Mouse (Mus musculus) embryonic facial prominence, embryonic 14.5 days (tissue): ENCODE measurements around the gene Adgrl3. TPM values are rescaled to one million over a fixed set of nuclear protein-coding genes. Genes with fewer than 3 reads are reported as not detected.

ENCODE experiments used
- ATAC-seq: fragments of 200-750 bp; cut with Nextera tagmentation; 2 replicates; pipeline ENCODE4 v1.8.0; 2017; ENCODE audit warnings: low read depth, moderate number of reproducible peaks, moderate TSS enrichment
- DNase-seq: peaks from one replicate; pipeline ENCODE4 v3.0.0-alpha.2; 2015; ENCODE audit warnings: low spot score
- H3K27ac ChIP-seq: fragments of 300-500 bp; sonication (generic); replicated peaks from 2 replicates; pipeline ENCODE4 v1.5.1; 2014; ENCODE audit warnings: low read depth, mild to moderate bottlenecking, low read length, moderate library complexity
- H3K27me3 ChIP-seq: fragments of 300-500 bp; sonication (generic); replicated peaks from 2 replicates; pipeline ENCODE4 v1.6.1; 2014; ENCODE audit warnings: low read length; ENCODE audit not compliant: control insufficient read depth, insufficient read depth
- H3K36me3 ChIP-seq: fragments of 300-500 bp; sonication (generic); 2 replicates; pipeline ENCODE4 v1.6.1; 2014; ENCODE audit warnings: low read length, mixed read lengths; ENCODE audit not compliant: control insufficient read depth, insufficient read depth
- H3K4me1 ChIP-seq: fragments of 300-500 bp; sonication (generic); 2 replicates; pipeline ENCODE4 v1.6.1; 2014; ENCODE audit warnings: antibody characterized with exemption, low read length; ENCODE audit not compliant: control insufficient read depth, insufficient read depth
- H3K4me2 ChIP-seq: fragments of 300-500 bp; sonication (generic); 2 replicates; pipeline ENCODE4 v1.6.1; 2014; ENCODE audit warnings: low read depth, mild to moderate bottlenecking, low read length, moderate library complexity, mixed read lengths
- H3K4me3 ChIP-seq: fragments of 300-500 bp; sonication (generic); 2 replicates; pipeline ENCODE4 v1.5.1; 2014; ENCODE audit warnings: low read depth, mild to moderate bottlenecking, low read length
- H3K9ac ChIP-seq: fragments of 300-500 bp; sonication (generic); 2 replicates; pipeline ENCODE4 v1.6.1; 2014; ENCODE audit warnings: low read depth, mild to moderate bottlenecking, low read length, moderate library complexity, mixed read lengths
- H3K9me3 ChIP-seq: fragments of 300-500 bp; sonication (generic); 2 replicates; pipeline ENCODE4 v1.6.1; 2016; ENCODE audit warnings: low read length; ENCODE audit not compliant: control insufficient read depth
- WGBS: fragments of 180-500 bp; shearing (Covaris S2); extraction: QIAGEN DNeasy Blood & Tissue Kit; methylation state at CpG from one replicate; pipeline ENCODE4 v1.1.7; 2014; 5-methylcytosine and 5-hydroxymethylcytosine counted together
- polyA plus RNA-seq: library from polyadenylated mRNA; unstranded; fragments of >200 nt; fragmentation: Nextera tagmentation; extraction: Ambion mirVana; gene quantifications from 2 replicates; pipeline ENCODE4 v1.2.1, GENCODE M21; 2014

Adgrl3 gene
- polyA plus RNA-seq, 1 experiment from 2014 or later: 26.0 TPM

DNA sequence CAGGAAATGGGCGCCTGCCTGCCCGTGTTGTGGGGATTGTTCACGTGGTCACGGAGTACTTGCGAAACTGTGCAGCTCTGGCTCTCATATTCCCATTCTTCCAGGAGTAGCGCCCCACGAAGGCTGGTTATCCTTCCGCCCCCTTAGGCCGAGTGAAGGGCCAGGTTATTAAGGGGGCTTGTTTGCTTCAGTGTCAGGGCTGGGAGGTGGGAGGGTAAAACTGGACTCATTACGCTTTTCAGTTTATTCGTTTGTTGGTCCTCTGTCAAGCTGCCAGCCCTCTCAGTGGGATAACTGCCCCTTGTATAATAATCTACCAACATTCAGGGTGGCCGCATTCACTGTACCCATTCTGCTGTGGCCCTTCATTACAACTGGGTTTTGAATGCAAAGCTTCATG is 135.9 kb downstream of the Adgrl3 start:
- Histone ChIP-seq H3K4me2 (no peak overlapping the region), H3K4me3 (no peak overlapping the region), H3K36me3 (no peaks in the 10 kb centered on the region), H3K9me3 (no peaks in the 10 kb centered on the region), H3K27ac (no peak overlapping the region), H3K27me3 (no peaks in the 10 kb centered on the region), H3K9ac (no peak overlapping the region), H3K4me1 (no peaks in the 10 kb centered on the region)
- ATAC-seq: 0 out of 2 replicates have a peak, but pooled peaks have one; percentile 19
- DNase-seq: peak; percentile 7
- WGBS: 68% methylated on average over 12 of the region's 12 CpGs

DNA sequence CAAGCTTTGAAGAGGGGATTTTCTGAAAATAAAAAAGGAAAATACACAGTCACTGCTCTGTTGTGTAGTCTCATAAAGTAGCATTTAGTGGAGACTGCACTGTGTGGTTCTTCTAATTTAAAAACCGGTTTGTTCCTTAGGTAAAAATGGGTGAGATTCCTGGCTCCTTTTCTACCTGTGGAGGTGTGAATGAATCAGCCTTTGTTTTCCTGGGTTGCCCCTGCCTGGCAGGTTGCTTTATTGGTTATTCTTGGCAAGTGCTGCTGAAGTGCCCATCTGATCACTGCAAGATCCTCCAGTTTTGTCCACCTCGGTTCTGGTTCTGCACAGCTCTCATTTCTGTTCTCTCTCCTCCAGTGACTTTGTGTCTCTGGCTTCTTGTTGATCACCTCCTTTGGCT is 136.3 kb downstream of the Adgrl3 start:
- WGBS: 40% methylated on average over 2 of the region's 2 CpGs
- ATAC-seq: no peak
- H3K36me3 ChIP-seq: no peaks in the 10 kb centered on the region

DNA sequence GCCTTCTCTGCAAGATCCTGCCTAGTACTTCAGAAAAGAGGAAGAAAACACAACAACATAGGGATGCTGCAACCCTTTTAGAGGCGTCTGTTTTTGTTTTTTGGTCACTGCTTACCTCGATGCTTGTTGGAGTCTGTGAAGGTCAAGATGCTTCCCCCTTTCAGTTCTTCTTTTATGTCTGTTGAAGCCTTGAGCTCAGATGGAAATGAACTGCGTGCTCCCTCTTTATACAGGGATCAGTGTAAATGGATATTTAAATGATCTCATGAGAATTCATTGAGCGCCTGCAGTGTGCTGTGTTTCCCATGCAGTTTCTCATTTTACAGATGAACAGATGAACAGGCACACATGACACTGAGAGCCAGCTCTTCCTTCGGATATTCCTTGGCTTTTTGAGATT is 136.9 kb downstream of the Adgrl3 start:
- Histone ChIP-seq H3K4me2 (no peak overlapping the region), H3K36me3 (no peaks in the 10 kb centered on the region), H3K4me3 (no peak overlapping the region), H3K9me3 (no peaks in the 10 kb centered on the region), H3K4me1 (no peaks in the 10 kb centered on the region), H3K9ac (no peak overlapping the region), H3K27ac (no peak overlapping the region), H3K27me3 (no peaks in the 10 kb centered on the region)
- ATAC-seq: peak; percentile 48; the same call in 1 of the 2 replicates
- WGBS: 50% methylated on average over 5 of the region's 5 CpGs
- DNase-seq: peak; percentile 9

More for the DNA sequence above, 136.3 kb downstream of the Adgrl3 start:
- peak; percentile 7 for DNase-seq
- no peak overlapping the region for H3K9ac ChIP-seq
- H3K27ac ChIP-seq: no peak overlapping the region
- H3K4me3 ChIP-seq: no peak overlapping the region
- H3K4me2 ChIP-seq: no peak overlapping the region
- H3K27me3 ChIP-seq: no peaks in the 10 kb centered on the region
- no peaks in the 10 kb centered on the region for H3K9me3 ChIP-seq
- no peaks in the 10 kb centered on the region for H3K4me1 ChIP-seq

DNA sequence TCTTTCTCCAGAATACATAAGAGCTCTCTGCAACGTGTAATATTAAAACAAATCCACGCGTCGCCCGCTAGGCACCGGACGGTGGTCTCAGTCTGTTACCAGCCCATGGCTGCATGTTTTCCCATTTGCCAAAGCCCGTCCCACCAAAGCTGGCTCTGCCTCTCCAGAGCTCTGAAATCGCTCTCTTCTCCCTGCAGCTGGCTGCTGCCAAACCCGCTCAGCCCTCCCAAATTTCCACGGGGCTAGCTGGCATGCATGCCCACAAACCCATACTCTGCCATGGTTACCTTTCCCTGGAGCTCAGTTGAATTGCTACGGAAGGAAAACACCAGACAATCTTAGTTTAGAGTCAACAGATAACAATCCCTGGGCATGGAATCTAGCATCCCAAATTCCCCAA is 139.1 kb downstream of the Adgrl3 start:
- 89% methylated on average over 12 of the region's 12 CpGs for WGBS
- DNase-seq (no peak), ATAC-seq (no peak)

DNA sequence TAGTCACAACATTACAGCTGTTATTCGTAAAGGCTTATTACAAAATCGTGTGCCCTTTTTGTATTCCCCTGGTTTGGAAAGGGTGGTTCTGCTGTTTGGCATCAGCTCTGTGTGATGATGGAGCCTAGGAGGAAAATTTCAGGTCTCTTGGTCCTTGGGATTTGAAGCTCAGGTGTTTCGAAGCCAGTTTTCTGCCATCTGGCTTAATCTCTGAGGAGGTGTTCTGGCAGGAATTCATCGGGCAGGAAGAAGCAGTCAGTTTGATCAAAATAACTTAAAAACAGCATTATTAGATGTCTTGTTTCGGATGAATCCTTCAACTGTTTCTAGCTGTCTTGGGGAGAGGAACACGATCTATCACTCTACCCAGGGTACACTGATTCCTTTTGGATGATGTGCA is 140.5 kb downstream of the Adgrl3 start:
- no peaks in the 10 kb centered on the region for H3K36me3 ChIP-seq
- 71% methylated on average over 6 of the region's 6 CpGs for WGBS
- no peak for ATAC-seq

More for the DNA sequence above, 139.1 kb downstream of the Adgrl3 start:
- H3K27ac ChIP-seq: no peak overlapping the region
- no peaks in the 10 kb centered on the region for H3K9me3 ChIP-seq
- no peak overlapping the region for H3K4me3 ChIP-seq
- no peaks in the 10 kb centered on the region for H3K36me3 ChIP-seq
- no peaks in the 10 kb centered on the region for H3K4me1 ChIP-seq
- H3K4me2 ChIP-seq: no peak overlapping the region
- H3K9ac ChIP-seq: no peak overlapping the region
- H3K27me3 ChIP-seq: no peaks in the 10 kb centered on the region

DNA sequence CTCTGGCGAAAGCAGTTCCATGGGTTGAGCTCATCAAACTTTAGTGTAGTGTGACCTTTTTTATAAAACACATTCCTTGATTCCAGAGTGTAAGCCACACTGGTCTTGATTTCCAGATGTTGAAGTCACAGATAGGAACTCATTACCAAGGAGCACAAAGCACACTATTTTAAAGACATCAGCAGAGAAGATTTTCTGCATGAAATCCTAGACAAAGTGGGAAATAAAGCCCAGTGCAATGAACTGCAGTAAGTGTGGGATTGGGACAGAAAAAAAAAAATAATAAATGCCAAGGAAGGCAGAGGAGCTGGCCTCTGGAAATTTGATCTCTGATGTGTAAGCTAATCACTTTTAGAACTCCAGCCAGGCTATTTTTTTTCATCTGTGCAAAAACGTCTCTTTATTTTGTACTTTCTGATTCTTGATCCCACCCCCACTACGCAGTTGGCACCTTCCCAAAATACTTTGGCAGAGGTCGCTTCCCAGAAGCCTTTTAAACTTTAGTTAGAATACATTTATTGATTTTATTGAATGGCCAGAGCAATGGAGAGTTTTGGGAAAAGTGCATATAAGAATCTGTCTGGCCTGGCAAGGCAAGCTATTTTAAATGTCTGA is 169.0 kb downstream of the Adgrl3 start:
- no peak for ATAC-seq
- H3K9me3 ChIP-seq: no peaks in the 10 kb centered on the region
- no peaks in the 10 kb centered on the region for H3K36me3 ChIP-seq
- peak overlapping the region; percentile 15; the same call in 1 of the 2 replicates for H3K27ac ChIP-seq
- DNase-seq: peak; percentile 78
- WGBS: 17% methylated on average over 4 of the region's 4 CpGs
- H3K4me1 ChIP-seq: peaks cover 10% of the 10 kb centered on the region; the same call in 1 of the 2 replicates
- H3K4me2 ChIP-seq: 0 out of 2 replicates have a peak overlapping the region, but pooled peaks have one; percentile 7
- no peak overlapping the region for H3K4me3 ChIP-seq
- H3K9ac ChIP-seq: no peak overlapping the region
- H3K27me3 ChIP-seq: no peaks in the 10 kb centered on the region

More for the DNA sequence above, 140.5 kb downstream of the Adgrl3 start:
- H3K9me3 ChIP-seq: no peaks in the 10 kb centered on the region
- H3K4me1 ChIP-seq: no peaks in the 10 kb centered on the region
- no peak overlapping the region for H3K9ac ChIP-seq
- H3K4me2 ChIP-seq: no peak overlapping the region
- H3K4me3 ChIP-seq: no peak overlapping the region
- H3K27ac ChIP-seq: no peak overlapping the region
- DNase-seq: no peak
- H3K27me3 ChIP-seq: no peaks in the 10 kb centered on the region

DNA sequence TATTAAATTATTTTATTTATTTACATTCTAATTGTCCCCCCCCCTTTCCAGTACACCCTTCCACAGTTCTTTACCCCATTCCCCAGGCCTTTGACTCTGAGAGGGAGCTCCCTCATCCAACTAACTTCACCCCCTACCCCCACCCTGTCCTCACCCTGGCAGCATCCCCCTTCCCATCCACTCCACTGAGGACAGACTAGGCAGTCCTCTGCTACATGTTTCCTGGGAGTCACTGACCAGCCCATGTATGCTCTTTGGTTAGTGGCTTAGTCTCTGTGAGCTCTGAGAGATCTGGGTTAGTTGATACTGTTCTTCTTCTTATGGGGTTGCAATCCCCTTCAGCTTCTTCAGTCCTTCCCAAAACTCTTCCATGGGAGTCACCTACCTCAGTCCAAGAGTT is 180.4 kb downstream of the Adgrl3 start:
- H3K27me3 ChIP-seq: no peaks in the 10 kb centered on the region
- H3K27ac ChIP-seq: no peak overlapping the region
- no peak overlapping the region for H3K9ac ChIP-seq
- H3K4me3 ChIP-seq: no peak overlapping the region
- ATAC-seq (no peak), DNase-seq (no peak)
- H3K9me3 ChIP-seq: no peaks in the 10 kb centered on the region
- no peaks in the 10 kb centered on the region for H3K4me1 ChIP-seq
- no peaks in the 10 kb centered on the region for H3K36me3 ChIP-seq
- no peak overlapping the region for H3K4me2 ChIP-seq

DNA sequence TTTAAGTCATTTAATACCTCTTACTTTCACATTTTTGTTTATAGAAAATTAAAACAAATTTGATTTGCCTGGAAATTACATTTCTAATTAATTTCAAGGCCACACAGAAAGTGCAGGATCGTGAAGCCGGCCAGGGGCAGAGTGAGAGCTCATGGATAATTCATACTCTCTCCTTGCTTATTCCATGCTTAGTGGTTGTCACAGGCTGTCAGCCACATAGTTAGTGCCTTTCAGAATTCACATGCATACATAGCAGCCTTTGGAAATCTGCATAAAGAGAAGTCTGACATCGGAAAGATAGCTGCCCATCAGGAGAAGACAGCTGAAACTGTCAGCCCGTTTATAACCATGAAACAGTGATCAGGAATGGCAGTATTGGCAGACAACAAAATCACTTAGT is 181.9 kb downstream of the Adgrl3 start:
- Histone ChIP-seq H3K36me3 (no peaks in the 10 kb centered on the region), H3K4me3 (no peak overlapping the region), H3K4me1 (no peaks in the 10 kb centered on the region), H3K9ac (no peak overlapping the region), H3K4me2 (no peak overlapping the region), H3K27ac (no peak overlapping the region), H3K27me3 (no peaks in the 10 kb centered on the region), H3K9me3 (no peaks in the 10 kb centered on the region)
- 74% methylated on average over 4 of the region's 4 CpGs for WGBS
- DNase-seq (no peak), ATAC-seq (no peak)

DNA sequence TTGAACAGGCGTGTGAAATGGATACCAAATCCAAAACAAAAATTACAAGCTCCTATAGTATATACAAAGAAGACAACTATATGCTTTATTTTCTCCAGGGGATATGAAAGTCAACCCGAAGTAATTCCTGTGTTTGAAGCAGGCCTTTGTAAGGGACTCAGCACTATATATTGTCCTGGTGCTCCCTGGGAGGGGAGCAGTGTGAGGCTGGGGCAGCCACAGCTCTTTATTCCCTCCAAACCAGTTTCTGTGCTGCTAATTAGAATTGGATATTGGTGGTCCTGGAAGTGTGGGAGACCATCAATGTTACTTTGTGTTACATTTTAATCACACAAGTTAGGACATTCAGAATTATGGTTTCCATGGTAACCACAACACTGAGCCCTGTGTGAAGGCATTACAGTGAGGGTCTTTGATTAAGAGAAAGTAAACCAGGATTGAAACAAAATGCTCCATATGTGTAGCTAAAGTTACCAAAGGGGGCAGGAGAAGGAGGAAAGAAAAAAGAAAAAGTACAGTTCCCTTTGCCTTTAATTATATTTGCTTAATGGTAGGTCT is 198.6 kb downstream of the Adgrl3 start:
- H3K4me1 ChIP-seq: no peaks in the 10 kb centered on the region
- H3K27ac ChIP-seq: 0 out of 2 replicates have a peak overlapping the region, but pooled peaks have one; percentile 33
- H3K9me3 ChIP-seq: no peaks in the 10 kb centered on the region
- ATAC-seq: peak; percentile 55; the same call in 1 of the 2 replicates
- no peak for DNase-seq
- H3K36me3 ChIP-seq: no peaks in the 10 kb centered on the region
- 48% methylated on average over 2 of the region's 2 CpGs for WGBS
- no peak overlapping the region for H3K4me3 ChIP-seq
- no peak overlapping the region for H3K9ac ChIP-seq
- H3K4me2 ChIP-seq: no peak overlapping the region
- H3K27me3 ChIP-seq: no peaks in the 10 kb centered on the region
